Mouse (Mus musculus) induced T-regulatory cell, adult 2 months (primary cell): ENCODE results near the gene Gbx2.

Experiments
- DNase-seq: peaks from one replicate; pipeline ENCODE4 v3.0.0-alpha.2; 2012; ENCODE audit warnings: low read depth

Gbx2 gene

GRCm38 (mm10) chr1:89931120-89931519 is at the start of gene Gbx2:
Gene Gbx2 (minus strand): TSS chr1:89931179.
- DNase-seq = no peak

- DNase-seq = no peak
Observed at GRCm38 (mm10) chr1:89977261-89977660, 46.3 kb upstream of the Gbx2 start.

GRCm38 (mm10) chr1:89976411-89976810 is 45.4 kb upstream of the Gbx2 start:
- no peak for DNase-seq

- no peak for DNase-seq
Observed at GRCm38 (mm10) chr1:89974541-89974940, 43.6 kb upstream of the Gbx2 start.

- no peak for DNase-seq
Observed at GRCm38 (mm10) chr1:89971848-89972247, 40.9 kb upstream of the Gbx2 start.

GRCm38 (mm10) chr1:89969714-89970110 is 38.7 kb upstream of the Gbx2 start:
- no peak for DNase-seq

DNA sequence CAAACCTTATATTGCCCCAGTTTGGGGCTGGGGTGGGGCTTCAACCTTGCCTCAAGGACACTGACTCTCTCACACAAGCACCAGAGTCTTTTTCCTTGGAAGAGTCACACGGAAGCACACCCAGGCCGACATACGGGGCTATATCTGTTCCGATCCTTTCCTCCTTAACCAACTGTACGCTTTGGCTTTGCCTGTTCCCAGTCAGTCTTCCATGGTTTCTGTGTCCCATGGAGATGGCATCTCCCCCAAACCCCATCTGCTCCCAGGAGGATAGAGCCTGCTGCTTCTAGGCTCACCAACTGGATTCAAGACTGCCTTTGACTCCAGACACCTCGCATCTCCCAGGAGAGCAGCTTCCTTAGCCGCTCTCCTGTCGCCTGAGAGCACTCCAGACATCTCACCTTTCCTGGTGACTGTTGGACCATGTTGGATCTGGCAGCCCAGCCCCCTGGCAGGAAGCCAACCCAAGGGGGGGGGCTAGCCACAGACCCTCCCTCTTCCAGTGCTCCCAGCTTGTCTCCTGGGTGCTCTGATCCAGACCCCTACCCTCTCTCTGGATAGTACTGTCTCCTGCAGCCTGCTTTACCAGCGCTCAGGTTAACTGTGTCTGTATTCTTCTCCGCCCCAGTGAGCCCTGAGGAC is 38.2 kb upstream of the Gbx2 start:
- no peak for DNase-seq

- no peak for DNase-seq
Observed at GRCm38 (mm10) chr1:89968111-89968851, 37.3 kb upstream of the Gbx2 start.

DNA sequence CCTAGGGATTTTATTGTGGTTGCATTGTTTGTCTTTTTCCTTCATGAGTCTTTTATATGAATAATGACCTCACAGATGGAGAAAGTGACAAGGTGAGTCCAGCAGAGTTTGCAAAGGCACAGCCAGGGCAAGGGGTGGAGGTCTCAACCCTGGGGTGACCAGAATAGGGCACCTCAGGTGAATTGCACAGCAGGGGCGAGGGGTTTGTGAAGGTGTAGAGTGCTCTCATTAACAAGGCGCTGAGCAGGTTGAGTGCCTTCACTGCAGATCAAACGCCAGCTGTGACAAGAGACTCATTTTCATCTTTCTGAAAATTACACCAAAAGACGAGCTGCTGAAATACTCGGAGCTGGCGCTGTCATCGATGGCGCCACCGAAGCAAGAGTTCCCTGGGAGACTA is 36.6 kb upstream of the Gbx2 start:
- DNase-seq = no peak

- DNase-seq = no peak
Observed at GRCm38 (mm10) chr1:89964426-89964825, 33.4 kb upstream of the Gbx2 start.

GRCm38 (mm10) chr1:89963296-89963695 is 32.3 kb upstream of the Gbx2 start:
- DNase-seq = no peak

DNA sequence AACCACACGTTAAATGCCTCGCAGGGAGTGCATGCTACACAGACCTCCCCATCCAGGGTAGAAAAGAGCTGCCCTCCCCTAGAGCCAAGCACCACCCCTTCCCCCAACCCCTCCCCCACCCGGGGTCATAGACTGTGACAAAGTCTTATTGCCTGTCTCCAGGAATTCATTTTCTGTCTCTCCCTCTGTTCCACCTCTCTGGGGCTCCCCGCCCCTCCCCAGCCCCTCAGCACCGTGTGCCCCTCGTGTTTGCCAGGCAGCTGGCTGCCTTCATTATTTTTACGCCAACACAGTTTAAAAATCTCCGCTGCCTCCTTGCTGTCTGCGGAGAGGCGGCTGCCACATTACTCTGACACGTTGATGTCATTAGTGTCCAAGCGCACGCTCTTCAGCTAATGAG is 31.1 kb upstream of the Gbx2 start:
- no peak for DNase-seq

GRCm38 (mm10) chr1:89959393-89959792 is 28.4 kb upstream of the Gbx2 start:
- no peak for DNase-seq

- DNase-seq = peak; percentile 54
Observed at GRCm38 (mm10) chr1:89943202-89943601, 12.2 kb upstream of the Gbx2 start.

- no peak for DNase-seq
Observed at GRCm38 (mm10) chr1:89942395-89942976, 11.5 kb upstream of the Gbx2 start.

DNA sequence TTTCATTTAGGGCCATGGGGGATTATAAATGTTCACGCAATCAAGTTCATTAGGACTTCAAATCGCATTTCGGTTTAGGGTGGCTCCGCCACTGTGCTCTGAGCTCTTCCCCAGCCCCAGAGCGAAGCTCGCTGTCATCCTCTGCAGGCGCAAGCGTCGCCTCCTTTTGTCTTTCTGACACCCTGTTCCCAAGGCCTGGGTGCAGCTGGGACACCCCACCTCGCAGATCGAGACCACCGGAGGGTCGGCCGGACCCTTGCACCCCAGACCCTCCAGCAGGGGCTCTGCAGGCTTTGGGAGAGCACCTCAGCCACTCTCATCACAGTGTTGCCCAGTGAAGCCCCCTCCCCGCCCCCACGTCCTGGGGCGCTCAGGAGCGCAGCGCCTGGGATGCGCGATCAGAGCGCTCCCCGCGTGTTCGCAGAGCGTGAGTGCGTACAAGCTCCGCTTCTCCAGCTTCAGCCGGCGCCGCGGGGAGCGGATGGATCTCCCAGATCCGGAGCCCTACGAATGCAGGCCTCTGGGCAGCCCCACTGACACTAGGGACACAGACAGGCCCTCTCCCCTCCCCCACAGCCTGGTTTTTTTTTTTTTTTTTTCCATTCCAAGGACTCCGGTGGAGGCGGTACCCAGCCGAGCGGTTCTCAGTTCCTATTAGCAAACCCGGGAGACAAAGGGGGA is 10.9 kb upstream of the Gbx2 start:
- no peak for DNase-seq

GRCm38 (mm10) chr1:89940961-89941524 is 10.1 kb upstream of the Gbx2 start:
- DNase-seq = no peak

GRCm38 (mm10) chr1:89939981-89940726 is 9.2 kb upstream of the Gbx2 start:
- peak; percentile 42 for DNase-seq

DNA sequence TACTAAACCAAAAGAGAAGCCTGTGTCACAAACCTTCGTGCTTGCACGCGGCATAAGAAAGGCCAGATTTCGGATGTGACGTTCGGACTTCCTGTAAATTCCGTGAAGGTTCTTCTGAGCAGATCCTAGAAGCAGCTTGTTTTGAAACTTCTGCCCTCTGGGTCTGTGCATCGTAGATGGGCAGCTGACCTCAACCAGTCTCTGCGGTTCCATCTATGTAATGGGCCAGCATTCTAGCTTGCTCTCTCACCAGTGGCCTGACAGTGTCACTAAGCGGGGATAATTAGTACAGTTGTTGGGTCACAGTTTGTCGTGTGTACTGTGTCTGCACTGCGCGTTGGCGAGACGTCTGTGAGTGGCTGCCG is 8.6 kb upstream of the Gbx2 start:
- DNase-seq = no peak

- DNase-seq = no peak
Observed at GRCm38 (mm10) chr1:89938884-89939595, 8.1 kb upstream of the Gbx2 start.
